Mouse (Mus musculus) monocyte, adult 59 days (primary cell): Measurements from ENCODE around the gene Cd180. TPM values are rescaled to one million over a fixed set of nuclear protein-coding genes. Genes with fewer than 3 reads are reported as not detected.

ENCODE experiments used
- total RNA-seq, 2 experiments: library from RNA; stranded (reverse); gene quantifications; one replicate each; pipeline ENCODE4 v1.2.4; 2023

Gene Cd180
- total RNA-seq = 100 to 1,000 TPM; 170 to 181 TPM

DNA sequence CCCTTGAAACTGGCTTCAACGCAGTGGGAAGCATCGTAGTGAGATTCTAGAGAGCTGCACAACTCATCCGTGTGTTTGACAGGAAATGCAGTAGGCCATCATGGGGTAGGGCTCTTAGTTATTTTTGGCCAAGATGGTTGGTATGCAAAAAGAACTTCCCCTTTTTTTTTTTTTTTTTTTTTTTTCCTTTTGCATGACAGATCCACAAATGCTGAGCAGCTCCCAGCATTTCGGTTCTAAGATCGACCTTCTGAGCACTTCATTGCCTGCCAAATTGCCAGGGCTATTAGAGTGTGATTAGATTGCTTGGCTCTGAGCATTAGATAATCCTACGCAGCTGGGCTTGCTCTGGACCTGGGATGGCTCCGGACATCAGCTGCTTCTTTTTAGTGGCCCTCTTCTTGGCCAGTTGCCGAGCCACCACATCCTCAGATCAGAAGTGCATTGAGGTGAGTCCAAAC, at the start of gene Cd180:
Gene Cd180 (plus strand): TSS at position 218 of the 461 bp plus-strand sequence.

